Mouse (Mus musculus): ENCODE results near the gene Smarcad1.
"Not testable (repeated sequence)": the region's sequence is repeated elsewhere in the genome, so short reads cannot be mapped to it uniquely, and the experiment has no call there.

Smarcad1 gene

DNA sequence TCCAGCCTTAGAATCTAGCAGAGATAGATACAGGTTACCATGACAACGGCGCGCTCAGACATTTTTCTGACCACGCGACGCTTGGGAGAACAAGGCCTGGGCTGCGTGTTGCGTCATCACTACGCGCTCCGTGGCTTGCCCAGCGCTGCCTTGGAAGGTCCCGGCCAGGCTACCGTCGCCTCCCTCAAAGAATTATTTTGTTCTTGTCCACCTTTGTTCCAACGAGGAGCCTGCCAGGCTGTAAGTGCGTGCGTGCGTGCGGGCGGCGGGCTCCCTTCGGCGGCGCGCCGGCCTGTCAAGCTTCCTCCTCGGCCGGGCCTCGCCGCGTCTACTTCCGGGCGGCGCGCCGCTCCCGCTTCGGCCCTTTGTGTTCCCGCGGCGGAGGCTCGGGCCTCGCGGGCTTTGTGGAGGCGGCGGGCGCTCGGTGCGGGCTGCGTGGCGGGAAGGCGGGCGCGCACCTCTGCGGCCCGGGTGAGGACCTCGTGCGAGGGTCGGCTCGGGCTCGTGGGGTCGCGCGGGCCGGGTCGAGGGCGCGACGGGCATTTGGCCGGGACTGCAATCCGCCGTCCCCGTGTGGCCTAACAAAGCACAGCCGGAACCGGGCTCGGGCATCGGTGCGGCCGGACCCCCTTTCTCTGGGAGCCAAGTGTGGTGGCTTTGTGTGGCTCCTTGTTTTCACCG lies at the start of gene Smarcad1:
Gene Smarcad1 (plus strand): TSS at position 93 of the 681 bp plus-strand sequence.
- peak; percentile 99 for DNase-seq (ENCODE audit: low read depth, low spot score)

GRCm38 (mm10) chr6:64996824-64997421 lies 45.5 kb upstream of the Smarcad1 start:
- DNase-seq (ENCODE audit: low read depth, low spot score): peak; percentile 24

DNA sequence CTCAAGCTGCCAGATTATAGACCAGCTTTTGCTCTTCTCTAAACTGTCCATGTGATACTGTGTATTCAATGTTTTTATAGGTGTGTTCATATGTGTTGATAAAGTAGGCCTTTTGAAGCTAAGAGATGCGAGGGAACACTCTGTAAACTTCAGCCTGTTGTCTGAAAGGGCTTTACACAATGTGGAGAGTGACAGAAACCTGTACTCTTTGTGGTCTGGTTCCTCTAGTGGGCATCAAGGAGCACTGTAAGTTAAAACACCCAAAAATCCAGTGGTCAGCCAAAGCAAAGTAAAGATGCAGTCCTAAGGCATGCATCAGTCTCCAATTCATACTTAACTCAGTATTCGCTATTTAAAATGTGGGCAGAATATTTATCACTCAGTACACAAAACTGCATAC lies 44.6 kb upstream of the Smarcad1 start:
- no peak for DNase-seq (ENCODE audit: low read depth, low spot score)

DNA sequence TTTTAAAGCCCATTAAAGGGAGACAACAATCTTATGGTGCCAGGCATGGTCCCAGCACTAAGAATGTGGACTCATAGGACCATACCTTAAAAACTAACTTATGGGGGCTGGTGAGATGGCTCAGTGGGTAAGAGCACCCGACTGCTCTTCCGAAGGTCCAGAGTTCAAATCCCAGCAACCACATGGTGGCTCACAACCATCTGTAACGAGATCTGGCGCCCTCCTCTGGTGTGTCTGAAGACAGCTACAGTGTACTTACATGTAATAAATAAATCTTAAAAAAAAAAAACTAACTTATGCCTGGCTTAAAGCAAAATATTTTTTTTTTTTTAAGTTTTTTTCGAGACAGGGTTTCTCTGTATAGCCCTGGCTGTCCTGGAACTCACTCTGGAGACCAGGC lies 41.6 kb upstream of the Smarcad1 start:
- not testable (repeated sequence) for DNase-seq (ENCODE audit: low read depth, low spot score)

DNA sequence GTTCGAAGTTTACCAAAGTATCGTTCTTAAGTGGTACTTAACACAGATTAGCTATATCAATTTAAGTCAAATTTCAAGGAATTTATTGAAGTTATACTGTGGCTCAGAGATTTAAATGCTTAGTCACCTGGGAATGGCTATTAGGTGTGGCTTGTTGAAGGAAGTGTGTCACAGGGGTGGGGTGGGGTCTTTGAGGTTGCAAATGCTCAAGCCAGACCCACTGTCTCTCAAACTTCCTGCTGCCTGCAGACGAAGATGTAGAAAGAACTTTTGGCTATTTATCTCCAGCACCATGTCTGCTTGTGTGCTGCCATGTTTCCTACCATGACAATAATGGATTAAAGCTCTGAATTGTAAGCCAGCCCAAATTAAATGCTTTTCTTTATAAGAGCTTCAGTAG lies 40.2 kb upstream of the Smarcad1 start:
- DNase-seq (ENCODE audit: low read depth, low spot score): no peak

DNA sequence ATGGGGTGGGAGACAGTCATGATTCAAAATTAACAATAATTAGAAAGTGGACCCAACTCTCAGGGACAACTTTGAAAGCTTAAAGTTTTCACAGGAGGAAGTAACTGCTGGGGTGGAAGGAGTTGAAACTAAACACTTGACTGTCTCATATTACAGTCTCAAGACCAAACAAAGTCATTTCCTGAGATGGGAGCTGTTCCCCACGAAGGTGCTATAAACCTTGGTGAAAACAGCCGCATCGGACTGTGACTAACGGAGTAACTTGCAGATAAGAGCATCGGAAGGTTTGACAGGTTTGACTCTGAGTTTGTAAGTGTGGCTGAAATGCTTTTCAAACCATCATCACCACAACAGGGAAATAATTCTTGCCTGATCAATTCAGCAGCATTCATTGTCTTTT lies 33.5 kb upstream of the Smarcad1 start:
- no peak for DNase-seq (ENCODE audit: low read depth, low spot score)

DNA sequence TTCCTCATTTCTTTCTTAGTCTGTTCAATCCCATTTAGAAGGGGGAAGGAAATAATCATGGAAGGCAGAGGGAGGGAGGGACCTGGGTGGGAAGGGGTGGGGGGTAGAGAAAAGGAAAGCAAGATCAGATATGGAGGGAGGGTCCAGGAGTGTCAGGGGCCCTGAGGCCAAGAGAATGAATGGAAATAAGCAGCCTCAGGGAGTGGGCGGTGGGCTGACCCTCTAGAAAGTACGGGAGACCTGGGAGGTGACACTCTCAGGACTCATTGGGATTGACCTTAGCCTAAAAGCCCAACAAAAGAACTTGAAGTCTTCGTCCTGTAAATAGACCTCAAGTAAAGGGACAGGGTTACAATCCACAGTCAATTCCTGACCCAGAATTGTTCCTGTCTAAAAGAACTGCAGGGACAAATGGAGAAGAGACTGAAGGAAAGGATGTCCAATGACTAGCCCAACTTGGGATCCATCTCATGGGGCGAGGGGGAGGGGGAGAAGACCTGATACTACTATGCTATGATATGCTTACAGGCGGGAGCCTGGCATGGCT lies 30.9 kb upstream of the Smarcad1 start:
- DNase-seq (ENCODE audit: low read depth, low spot score): no peak

GRCm38 (mm10) chr6:65012142-65012541 lies 30.2 kb upstream of the Smarcad1 start:
- DNase-seq (ENCODE audit: low read depth, low spot score): no peak

- DNase-seq (ENCODE audit: low read depth, low spot score): no peak
These were observed 24.8 kb upstream of the Smarcad1 start for GRCm38 (mm10) chr6:65017566-65017965.

DNA sequence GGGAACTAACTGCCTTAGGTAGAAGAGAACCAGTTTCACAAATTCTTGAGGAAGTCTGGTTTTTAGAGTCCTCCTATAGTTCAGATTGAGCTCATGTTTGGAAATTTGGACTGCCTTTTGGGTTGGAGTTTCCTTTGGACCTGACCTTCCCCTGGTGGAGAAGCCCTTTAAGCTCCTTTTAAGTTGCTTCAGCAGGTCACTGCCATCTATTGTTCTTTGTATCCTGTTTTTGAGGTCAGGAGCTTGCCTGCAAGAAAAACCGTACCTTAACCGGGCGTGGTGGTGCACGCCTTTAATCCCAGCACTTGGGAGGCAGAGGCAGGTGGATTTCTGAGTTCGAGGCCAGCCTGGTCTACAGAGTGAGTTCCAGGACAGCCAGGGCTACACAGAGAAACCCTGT lies 23.4 kb upstream of the Smarcad1 start:
- not testable (repeated sequence) for DNase-seq (ENCODE audit: low read depth, low spot score)

- DNase-seq (ENCODE audit: low read depth, low spot score): no peak
These were observed 20.5 kb upstream of the Smarcad1 start for GRCm38 (mm10) chr6:65021883-65022282.

DNA sequence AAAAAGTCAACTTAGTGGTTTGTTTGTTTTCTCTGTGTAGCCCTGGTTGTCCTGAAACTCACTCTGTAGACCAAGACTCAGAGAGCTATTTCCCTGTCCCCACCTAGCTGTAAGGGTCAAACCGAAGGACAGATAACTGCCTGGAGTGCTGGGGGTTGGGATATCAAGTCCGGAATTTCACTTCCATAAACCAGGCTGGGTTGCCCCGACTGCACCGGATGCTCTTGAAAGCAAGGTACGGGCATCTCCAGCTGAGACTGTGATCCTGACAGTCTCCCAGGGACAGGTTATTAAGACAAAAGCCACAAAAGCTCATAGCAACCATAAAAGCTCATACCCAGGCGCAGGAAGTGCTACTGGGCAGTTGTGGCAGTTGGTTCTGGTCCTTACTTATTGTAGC lies 19.3 kb upstream of the Smarcad1 start:
- no peak for DNase-seq (ENCODE audit: low read depth, low spot score)

GRCm38 (mm10) chr6:65024668-65025067 lies 17.7 kb upstream of the Smarcad1 start:
- DNase-seq (ENCODE audit: low read depth, low spot score): no peak

DNA sequence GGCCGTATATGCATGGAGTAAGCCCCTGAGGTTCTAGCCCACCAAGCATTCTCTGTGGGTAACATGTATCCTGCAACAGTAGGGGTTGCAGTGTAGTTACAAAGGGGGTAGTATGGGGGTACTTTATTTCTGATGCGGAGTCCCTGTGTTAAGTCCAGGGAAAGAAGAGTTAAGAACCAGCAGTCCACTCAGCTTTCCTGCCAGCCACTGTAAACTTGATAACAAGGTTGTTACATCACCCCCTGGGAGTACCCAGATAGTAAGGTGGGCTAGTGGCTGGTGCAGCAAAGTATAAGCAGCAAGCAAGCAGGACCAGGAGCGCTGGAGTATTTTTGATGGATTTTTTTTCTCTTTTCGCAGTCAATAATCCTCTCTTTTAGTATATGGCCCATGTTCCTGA lies 17.3 kb upstream of the Smarcad1 start:
- DNase-seq (ENCODE audit: low read depth, low spot score): no peak

- DNase-seq (ENCODE audit: low read depth, low spot score): no peak
These were observed 7.7 kb upstream of the Smarcad1 start for GRCm38 (mm10) chr6:65034661-65035060.

GRCm38 (mm10) chr6:65035469-65035868 lies 6.9 kb upstream of the Smarcad1 start:
- DNase-seq (ENCODE audit: low read depth, low spot score): no peak

DNA sequence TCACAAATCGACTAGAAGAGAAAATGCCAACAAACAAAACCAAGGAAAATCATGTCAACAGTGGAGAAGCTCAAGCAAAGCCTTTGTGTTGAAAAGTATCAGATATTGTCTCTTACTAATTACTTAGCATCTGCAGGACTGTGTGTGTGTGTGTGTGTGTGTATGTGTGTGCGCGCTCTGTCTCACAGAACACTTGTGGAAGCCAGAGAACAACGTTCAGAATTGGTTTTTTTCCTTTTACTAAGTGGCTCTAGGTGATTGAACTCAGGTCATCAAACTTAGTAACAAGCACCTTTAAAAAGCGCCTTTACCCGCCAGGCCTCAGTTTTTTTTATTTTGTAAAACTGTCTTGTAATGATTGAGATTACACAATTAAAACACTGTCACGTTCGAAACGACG lies 451 bp upstream of the Smarcad1 start:
- DNase-seq (ENCODE audit: low read depth, low spot score): peak; percentile 26

DNA sequence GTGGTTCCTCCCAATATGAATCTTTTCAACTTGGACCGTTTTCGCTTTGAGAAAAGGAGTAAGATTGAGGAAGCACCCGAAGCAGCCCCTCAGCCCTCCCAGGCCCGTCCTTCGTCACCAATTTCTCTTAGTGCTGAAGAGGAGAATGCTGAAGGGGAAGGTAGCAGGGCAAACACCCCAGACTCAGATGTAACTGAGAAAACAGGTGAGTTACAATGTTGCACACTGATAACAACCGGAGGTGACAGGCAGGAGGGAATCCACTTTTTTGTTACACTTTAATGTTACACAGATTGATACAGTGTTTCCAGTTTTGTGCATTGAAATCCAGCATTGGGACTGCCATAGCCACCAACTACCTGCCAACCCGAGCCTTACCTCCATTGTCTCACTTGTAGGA lies 858 bp downstream of the Smarcad1 start:
- no peak for DNase-seq (ENCODE audit: low read depth, low spot score)

DNA sequence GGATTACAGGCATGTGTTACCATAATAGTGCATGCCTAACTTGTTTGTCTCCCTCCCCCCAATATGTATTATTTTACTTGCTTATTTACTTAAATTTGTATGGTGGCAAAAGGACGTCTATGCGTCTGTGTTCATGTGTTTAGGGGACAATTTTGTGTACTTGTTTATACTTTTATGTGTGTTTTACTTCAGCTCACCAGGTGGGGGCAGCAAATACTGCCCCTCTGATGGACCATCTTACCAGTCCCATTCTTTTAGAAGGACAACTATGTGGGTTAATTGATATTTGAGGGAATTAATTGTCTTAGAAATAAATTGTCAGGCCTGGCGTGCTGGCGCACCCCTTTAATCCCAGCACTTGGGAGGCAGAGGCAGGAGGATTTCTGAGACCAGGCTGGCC lies 6.7 kb downstream of the Smarcad1 start:
- no peak for DNase-seq (ENCODE audit: low read depth, low spot score)

DNA sequence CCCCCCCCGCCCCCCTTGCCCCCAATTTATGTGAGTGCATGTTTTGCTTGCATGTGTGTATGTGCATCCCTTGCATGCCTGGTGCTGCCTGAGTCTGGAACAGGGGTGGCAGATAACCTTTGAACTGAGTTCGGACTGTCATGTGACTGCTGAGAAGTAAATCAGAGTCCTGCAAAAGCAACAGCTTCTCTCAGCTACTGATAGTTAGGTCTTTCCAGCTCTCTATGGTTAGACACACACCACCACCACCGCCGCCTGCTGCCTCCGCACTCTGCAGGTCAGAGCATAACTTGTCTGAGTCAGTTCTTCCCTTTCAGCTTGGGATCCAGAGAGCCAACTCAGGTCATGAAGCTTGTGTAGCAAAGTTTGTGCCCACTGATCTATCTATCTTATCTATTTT lies 14.2 kb downstream of the Smarcad1 start:
- DNase-seq (ENCODE audit: low read depth, low spot score): no peak

DNA sequence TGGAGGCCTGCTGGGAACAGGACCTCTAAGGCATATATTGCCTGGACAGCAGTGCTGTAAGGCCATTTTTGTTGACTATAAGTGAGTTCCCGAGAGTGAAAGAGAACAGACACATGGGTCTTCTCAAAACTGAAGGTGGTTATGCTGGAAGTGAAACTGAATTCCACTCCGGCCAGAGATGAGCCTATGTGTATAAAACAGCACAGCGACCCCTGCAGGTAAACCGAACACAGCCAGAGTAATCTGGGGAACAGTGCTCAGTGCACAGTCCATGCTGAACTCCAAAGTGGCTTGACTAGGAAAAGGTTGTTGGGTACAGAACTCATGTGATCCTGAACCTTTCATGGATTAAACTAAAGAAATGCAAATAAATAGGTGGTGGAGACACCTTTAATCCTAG lies 14.8 kb downstream of the Smarcad1 start:
- DNase-seq (ENCODE audit: low read depth, low spot score): not testable (repeated sequence)

DNA sequence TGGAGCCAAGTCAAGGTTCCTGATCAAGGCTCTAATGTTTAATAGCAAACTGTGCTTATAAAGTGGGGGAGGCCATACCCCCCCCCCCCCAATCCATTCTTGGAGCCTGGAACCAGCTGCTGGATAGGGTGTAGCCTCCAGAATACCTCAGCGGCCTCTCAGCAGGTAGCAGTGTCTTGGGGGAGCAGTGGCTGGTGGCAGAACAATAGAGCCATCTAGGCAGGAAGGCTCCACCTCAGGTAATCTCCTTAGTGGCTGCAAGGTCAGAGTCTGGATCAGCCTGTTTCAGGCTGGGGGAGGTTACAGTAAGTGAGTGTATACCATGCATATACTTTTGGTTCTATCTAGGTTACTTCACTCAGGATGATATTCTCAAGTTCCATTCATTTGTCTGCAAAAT lies 18.7 kb downstream of the Smarcad1 start:
- DNase-seq (ENCODE audit: low read depth, low spot score): no peak

GRCm38 (mm10) chr6:65075201-65075600 lies 32.8 kb downstream of the Smarcad1 start:
- peak; percentile 36 for DNase-seq (ENCODE audit: low read depth, low spot score)

Measured in brain, adult 2 months (tissue).